Mouse (Mus musculus): Measurements from ENCODE around the gene Cped1. TPM values are rescaled to one million over a fixed set of nuclear protein-coding genes. Genes with fewer than 3 reads are reported as not detected.

The Cped1 gene
- total and polyA plus RNA-seq, 3 experiments, result 0.22 TPM; not detected in 2

DNA sequence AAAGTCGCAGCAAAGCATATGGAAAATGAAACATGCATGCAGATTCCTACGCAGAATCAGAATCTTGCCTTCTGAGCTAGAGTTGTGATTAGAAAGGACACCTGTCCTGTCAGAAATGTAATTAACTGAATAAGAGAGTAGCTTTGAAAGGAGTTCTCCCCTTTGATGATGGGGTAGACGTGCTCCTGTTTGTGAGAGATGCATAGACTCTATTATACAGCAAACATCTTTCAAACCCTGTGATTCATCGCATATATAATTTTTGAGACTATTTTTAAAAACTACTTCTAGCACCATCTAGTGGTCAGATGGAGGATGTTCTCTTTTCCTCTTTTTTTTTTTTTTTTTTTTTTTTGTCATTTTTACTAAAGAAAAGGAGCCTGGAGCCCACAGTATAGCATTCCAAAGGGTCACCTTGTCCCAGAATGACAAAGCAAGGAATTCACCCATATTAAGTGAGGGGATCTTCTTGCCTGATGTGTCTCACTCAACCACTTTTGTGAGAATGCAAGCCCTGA, 85.7 kb downstream of the Cped1 start:
- TF ChIP-seq GATA2 (IDR thresholded peaks at IDR 0.05; ENCODE audit: borderline replicate concordance, low read depth, low read length) (no peak), TAL1 (conservative IDR thresholded peaks at IDR 0.05; ENCODE audit: low read depth, low read length) (no peak), CTCF (IDR thresholded peaks at IDR 0.05; ENCODE audit: low read depth, low read length) (no peak), GATA1 (IDR thresholded peaks at IDR 0.05; ENCODE audit: borderline replicate concordance, low read length) (no peak), POLR2AphosphoS5 (IDR thresholded peaks at IDR 0.05; ENCODE audit: insufficient replicate concordance, low read depth, low read length) (no peak)
- Histone ChIP-seq H3K4me3 (ENCODE audit: low read depth, low read length) (no peak overlapping the region), H3K9me3 (replicated peaks) (no peaks in the 10 kb centered on the region), H3K27me3 (ENCODE audit: insufficient read depth, low read length) (peaks cover 5% of the 10 kb centered on the region), H3K4me1 (ENCODE audit: insufficient read depth, low read depth, low read length) (no peaks in the 10 kb centered on the region), H3K36me3 (replicated peaks) (no peaks in the 10 kb centered on the region)
- DNase-seq (ENCODE audit: low spot score) (no peak), ATAC-seq (ENCODE audit: extremely low read depth, insufficient number of reproducible peaks, low FRiP score, poor library complexity, severe bottlenecking) (no peak)

DNA sequence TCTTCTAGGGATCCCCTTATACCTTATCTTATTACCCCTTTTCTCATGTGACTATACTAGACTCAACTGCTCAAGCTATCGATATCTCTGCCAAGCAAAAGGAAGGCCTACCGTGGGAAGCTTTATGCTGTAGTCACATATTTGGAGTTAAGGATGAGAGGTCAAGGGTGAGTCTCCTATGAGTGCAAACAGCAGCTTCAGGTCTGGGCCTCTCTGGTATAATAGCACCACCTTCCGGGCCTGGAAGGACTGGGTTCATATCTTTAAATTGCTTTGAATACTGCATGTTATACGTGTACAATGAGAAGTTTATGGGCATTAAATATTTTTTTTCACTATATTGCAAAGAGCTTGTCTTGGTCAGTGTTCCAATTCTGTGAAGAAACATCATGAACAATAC, 87.0 kb downstream of the Cped1 start:
- no peak for ATAC-seq (ENCODE audit: extremely low read depth, insufficient number of reproducible peaks, low FRiP score, poor library complexity, severe bottlenecking)
- Histone ChIP-seq H3K4me1 (ENCODE audit: insufficient read depth, low read depth, low read length) (no peaks in the 10 kb centered on the region), H3K9me3 (replicated peaks) (no peaks in the 10 kb centered on the region), H3K27me3 (ENCODE audit: insufficient read depth, low read length) (peaks cover 5% of the 10 kb centered on the region), H3K36me3 (replicated peaks) (no peaks in the 10 kb centered on the region), H3K4me3 (ENCODE audit: low read depth, low read length) (no peak overlapping the region)
- DNase-seq (ENCODE audit: low spot score), result no peak
- no peak for TF ChIP-seq GATA1 (IDR thresholded peaks at IDR 0.05; ENCODE audit: borderline replicate concordance, low read length)
- no peak for TF ChIP-seq CTCF (IDR thresholded peaks at IDR 0.05; ENCODE audit: low read depth, low read length)
- no peak for TF ChIP-seq POLR2AphosphoS5 (IDR thresholded peaks at IDR 0.05; ENCODE audit: insufficient replicate concordance, low read depth, low read length)
- TF ChIP-seq GATA2 (IDR thresholded peaks at IDR 0.05; ENCODE audit: borderline replicate concordance, low read depth, low read length), result no peak
- no peak for TF ChIP-seq TAL1 (conservative IDR thresholded peaks at IDR 0.05; ENCODE audit: low read depth, low read length)

DNA sequence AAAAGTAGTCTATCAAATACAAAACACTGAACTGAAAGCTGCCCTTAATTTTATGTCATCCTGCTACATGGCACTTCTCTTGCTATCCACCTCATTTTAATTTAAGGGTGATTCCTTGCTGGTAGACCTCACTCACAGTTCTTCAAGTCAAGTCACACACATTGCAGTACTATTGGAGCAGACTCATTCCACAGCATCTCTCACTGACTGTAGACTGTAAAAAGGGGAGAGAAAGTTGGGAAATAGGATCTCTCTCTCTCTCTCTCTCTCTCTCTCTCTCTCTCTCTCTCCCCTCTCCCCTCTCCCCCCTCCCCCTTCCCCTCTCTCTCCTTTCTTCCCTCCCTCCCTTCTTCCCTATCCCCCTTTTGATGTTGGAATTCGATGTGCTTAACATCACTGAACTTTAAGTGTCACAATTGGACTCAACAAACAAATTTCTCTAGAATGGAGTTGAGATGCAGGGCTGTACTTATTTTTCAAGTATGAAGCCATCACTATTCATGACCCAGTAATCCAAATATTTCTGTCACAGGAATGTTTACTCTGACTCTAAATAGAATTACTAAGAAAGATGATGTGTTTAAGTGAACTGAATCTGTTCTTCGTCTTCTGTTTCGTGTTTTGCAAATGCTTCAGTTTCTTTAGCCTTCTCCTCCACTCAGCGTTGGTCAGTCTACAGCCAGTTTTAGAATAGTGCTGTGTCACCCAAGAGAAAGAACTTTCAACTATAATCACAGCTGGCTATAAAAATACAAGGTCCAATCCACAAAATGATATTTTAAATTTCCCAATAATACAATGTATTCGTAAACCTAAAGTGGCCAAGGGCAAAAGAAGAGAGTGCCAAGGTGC, 88.7 kb downstream of the Cped1 start:
- Histone ChIP-seq H3K36me3 (replicated peaks) (no peaks in the 10 kb centered on the region), H3K4me1 (ENCODE audit: insufficient read depth, low read depth, low read length) (no peaks in the 10 kb centered on the region), H3K27me3 (ENCODE audit: insufficient read depth, low read length) (peaks cover 5% of the 10 kb centered on the region), H3K4me3 (ENCODE audit: low read depth, low read length) (no peak overlapping the region), H3K9me3 (replicated peaks) (no peaks in the 10 kb centered on the region)
- DNase-seq (ENCODE audit: low spot score) (no peak), ATAC-seq (ENCODE audit: extremely low read depth, insufficient number of reproducible peaks, low FRiP score, poor library complexity, severe bottlenecking) (no peak)
- no peak for TF ChIP-seq POLR2AphosphoS5 (IDR thresholded peaks at IDR 0.05; ENCODE audit: insufficient replicate concordance, low read depth, low read length)
- TF ChIP-seq CTCF (IDR thresholded peaks at IDR 0.05; ENCODE audit: low read depth, low read length), result no peak
- TF ChIP-seq GATA2 (IDR thresholded peaks at IDR 0.05; ENCODE audit: borderline replicate concordance, low read depth, low read length), result no peak
- no peak for TF ChIP-seq GATA1 (IDR thresholded peaks at IDR 0.05; ENCODE audit: borderline replicate concordance, low read length)
- no peak for TF ChIP-seq TAL1 (conservative IDR thresholded peaks at IDR 0.05; ENCODE audit: low read depth, low read length)

DNA sequence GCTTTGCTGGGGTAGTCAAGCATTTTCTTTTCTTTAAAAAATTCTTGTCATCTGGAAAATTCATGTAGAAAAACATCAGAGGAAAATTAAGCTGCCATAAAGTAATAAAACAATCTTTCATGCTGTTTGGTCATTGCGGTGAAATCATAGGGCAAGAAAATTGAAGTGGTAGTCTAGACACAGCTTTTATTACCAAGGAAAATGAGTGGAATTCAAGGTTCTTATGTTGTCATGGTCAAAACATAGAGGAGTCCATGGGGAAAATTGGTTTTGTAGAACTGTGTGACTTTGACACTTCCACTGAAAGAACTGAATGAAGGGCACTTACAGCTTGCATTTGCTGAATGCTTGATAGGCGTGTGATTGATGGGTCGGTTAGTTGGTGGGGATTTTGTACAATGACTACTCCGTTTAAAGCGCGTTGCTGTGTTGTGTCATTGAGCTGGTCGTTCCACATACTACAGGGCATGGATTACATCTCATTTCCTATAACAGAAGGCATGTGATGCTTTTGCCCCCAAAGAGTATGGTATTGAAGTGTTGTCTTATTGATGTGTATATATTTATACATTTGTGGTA, 93.1 kb downstream of the Cped1 start:
- no peak overlapping the region for H3K4me3 ChIP-seq (ENCODE audit: low read depth, low read length)
- no peak for DNase-seq (ENCODE audit: low spot score)
- no peak for TF ChIP-seq GATA2 (IDR thresholded peaks at IDR 0.05; ENCODE audit: borderline replicate concordance, low read depth, low read length)
- TF ChIP-seq POLR2AphosphoS5 (IDR thresholded peaks at IDR 0.05; ENCODE audit: insufficient replicate concordance, low read depth, low read length), result no peak
- TF ChIP-seq TAL1 (conservative IDR thresholded peaks at IDR 0.05; ENCODE audit: low read depth, low read length), result no peak
- TF ChIP-seq CTCF (IDR thresholded peaks at IDR 0.05; ENCODE audit: low read depth, low read length), result no peak
- TF ChIP-seq GATA1 (IDR thresholded peaks at IDR 0.05; ENCODE audit: borderline replicate concordance, low read length), result no peak
- no peaks in the 10 kb centered on the region for H3K9me3 ChIP-seq (replicated peaks)
- H3K4me1 ChIP-seq (ENCODE audit: insufficient read depth, low read depth, low read length), result no peaks in the 10 kb centered on the region
- H3K36me3 ChIP-seq (replicated peaks), result no peaks in the 10 kb centered on the region
- no peaks in the 10 kb centered on the region for H3K27me3 ChIP-seq (ENCODE audit: insufficient read depth, low read length)
- no peak for ATAC-seq (ENCODE audit: extremely low read depth, insufficient number of reproducible peaks, low FRiP score, poor library complexity, severe bottlenecking)

DNA sequence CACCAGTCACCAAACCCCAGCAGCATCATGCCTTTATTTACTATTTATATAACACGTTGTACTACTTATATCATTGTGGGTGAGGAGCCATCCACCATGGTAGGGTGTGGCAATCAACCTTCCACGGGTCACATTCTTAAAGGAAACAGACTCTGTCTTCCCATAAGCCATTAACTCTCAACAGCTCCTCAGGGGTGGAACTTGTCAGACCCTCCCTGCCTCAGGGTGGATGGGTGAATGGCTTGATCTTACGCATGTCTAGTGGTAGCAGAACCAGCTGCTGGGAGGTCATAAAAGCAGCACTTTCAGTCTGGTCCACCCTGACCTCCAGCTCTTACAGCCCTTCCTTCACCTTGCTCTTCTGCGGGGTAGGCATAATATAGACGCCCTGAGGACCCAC, 100.3 kb downstream of the Cped1 start:
- no peaks in the 10 kb centered on the region for H3K36me3 ChIP-seq (replicated peaks)
- no peaks in the 10 kb centered on the region for H3K4me1 ChIP-seq (ENCODE audit: insufficient read depth, low read depth, low read length)
- TF ChIP-seq POLR2AphosphoS5 (IDR thresholded peaks at IDR 0.05; ENCODE audit: insufficient replicate concordance, low read depth, low read length) (no peak), GATA2 (IDR thresholded peaks at IDR 0.05; ENCODE audit: borderline replicate concordance, low read depth, low read length) (no peak), TAL1 (conservative IDR thresholded peaks at IDR 0.05; ENCODE audit: low read depth, low read length) (no peak), GATA1 (IDR thresholded peaks at IDR 0.05; ENCODE audit: borderline replicate concordance, low read length) (no peak), CTCF (IDR thresholded peaks at IDR 0.05; ENCODE audit: low read depth, low read length) (no peak)
- ATAC-seq (ENCODE audit: extremely low read depth, insufficient number of reproducible peaks, low FRiP score, poor library complexity, severe bottlenecking) (no peak), DNase-seq (ENCODE audit: low spot score) (no peak)
- no peaks in the 10 kb centered on the region for H3K27me3 ChIP-seq (ENCODE audit: insufficient read depth, low read length)
- no peaks in the 10 kb centered on the region for H3K9me3 ChIP-seq (replicated peaks)
- H3K4me3 ChIP-seq (ENCODE audit: low read depth, low read length), result no peak overlapping the region
